ENCODE assay signal across 20 mouse cellular contexts in genomic region chr4:135357221-135357920, GRCm38 (mm10). TPM values are rescaled to one million over a fixed set of nuclear protein-coding genes. Genes with fewer than 3 reads are reported as not detected.
DNase-seq lines count a peak whose midpoint lies in the region; TF ChIP-seq lines count a peak whose summit lies in the region.
"Had no signal": no experiment of that assay in that cellular context is flagged by ENCODE, and none has a peak within 500 bp of the region (broad histone marks: within the 10 kb centered on the region; RNA-seq: fewer than 3 reads in every experiment).

No protein-coding gene starts in this region.

- no peak overlapping the region for H3K4me3 ChIP-seq in lung, adult 2 months (replicated peaks; ENCODE audit: extremely low read depth, low read depth, low read length)
- H3K4me3 ChIP-seq: embryonic facial prominence, embryonic 12.5 days; heart, adult 2 months; hindbrain, embryonic 10.5 days; myocyte; neural tube, embryonic 15.5 days had no signal

- DNase-seq in lung, adult 18-20 months, result peak; percentile 38 to 62
- no peak for DNase-seq in lung, adult 2 months
- peak; percentile 72 to 82 for DNase-seq in kidney, adult 8-10 months
- peak; percentile 76 to 88 for DNase-seq in kidney, postnatal 25 days
- peak; percentile 58 for DNase-seq in lung, postnatal 36 days
- no peak for DNase-seq in ovary, postnatal 36 days (ENCODE audit: low spot score)
- DNase-seq in cerebellum, postnatal 36 days, result no peak
- DNase-seq in frontal cortex, postnatal 36 days (ENCODE audit: low spot score in 2 of 2), result no peak
- DNase-seq: adrenal gland, postnatal 10 days; cerebellum, adult 11-12 months; forebrain, postnatal 0 days; heart, adult 2 months; liver; midbrain, embryonic 14.5 days; thymus, postnatal 4 days had no signal

- TF ChIP-seq POLR2A in lung, adult 2 months (IDR thresholded peaks at IDR 0.05; ENCODE audit: borderline replicate concordance, extremely low read depth, low read depth, low read length), result no peak

- H3K4me1 ChIP-seq in lung, adult 2 months (ENCODE audit: control insufficient read depth, insufficient read depth, low read length), result peaks cover 4% of the 10 kb centered on the region

- 64% methylated on average over 12 of the region's 12 CpGs for WGBS in lung, adult 2 months

- no peak for TF ChIP-seq CTCF in lung, adult 2 months (IDR thresholded peaks at IDR 0.05; ENCODE audit: insufficient read depth, low read length)

RNA-seq across cellular contexts. Expression of gene Srrm1, which starts 4.2 kb away (rescaled TPM):
- polyA plus RNA-seq in lung, adult 2 months (2012; rRNA removed), result 19.4 and 31.0 TPM in 2 replicates

RNA-seq across cellular contexts. Expression of gene Ncmap, which starts 40.7 kb away (rescaled TPM):
- polyA plus RNA-seq in lung, adult 2 months (2012; rRNA removed), result 3.0 and 5.4 TPM in 2 replicates
- polyA plus RNA-seq: macrophage had no signal

Comparison
In these comparisons a context has a peak if more than half of its experiments do, and no peak if none do; other contexts are left out.
1. DNase-seq: peak in lung, adult 18-20 months (2 of 2), kidney, adult 8-10 months (2 of 2), kidney, postnatal 25 days (2 of 2) and lung, postnatal 36 days (single experiment); none in lung, adult 2 months (single experiment), ovary, postnatal 36 days (single experiment), cerebellum, postnatal 36 days (0 of 2) and frontal cortex, postnatal 36 days (0 of 2).